Mouse (Mus musculus) left cerebral cortex, adult 11 months (tissue): ENCODE data around the gene Nedd4.
"Not testable (repeated sequence)": the region's sequence is repeated elsewhere in the genome, so short reads cannot be mapped to it uniquely, and the experiment has no call there.

Experiments
- DNase-seq: peaks from one replicate; pipeline ENCODE4 v3.0.0; 2022; ENCODE audit warnings: low spot score

Nedd4 gene

DNA sequence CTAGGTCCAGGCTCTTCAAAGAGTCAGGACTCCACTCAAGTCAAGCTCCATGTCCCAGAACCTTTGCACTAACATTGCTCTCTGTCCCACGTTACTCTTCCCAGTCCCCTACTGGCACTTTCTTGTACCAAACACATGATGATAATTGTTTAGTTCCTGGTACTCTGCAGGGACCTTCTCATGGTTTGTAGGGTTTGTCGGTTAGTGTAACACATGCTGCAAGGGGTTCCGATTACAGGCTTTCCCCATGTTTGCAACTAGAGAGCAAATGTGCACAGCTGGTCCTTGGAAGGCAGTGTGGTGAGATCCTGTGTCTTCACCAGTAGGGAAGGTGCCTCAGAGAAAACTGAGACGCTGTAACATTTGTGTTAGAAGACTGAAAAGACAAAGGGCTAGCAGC, 8.6 kb upstream of the Nedd4 start:
- DNase-seq = no peak

GRCm38 (mm10) chr9:72654593-72655242, 7.4 kb upstream of the Nedd4 start:
- DNase-seq = no peak

- no peak for DNase-seq
These were observed 6.5 kb upstream of the Nedd4 start for GRCm38 (mm10) chr9:72655602-72656001.

GRCm38 (mm10) chr9:72656491-72656890, 5.7 kb upstream of the Nedd4 start:
- no peak for DNase-seq

DNA sequence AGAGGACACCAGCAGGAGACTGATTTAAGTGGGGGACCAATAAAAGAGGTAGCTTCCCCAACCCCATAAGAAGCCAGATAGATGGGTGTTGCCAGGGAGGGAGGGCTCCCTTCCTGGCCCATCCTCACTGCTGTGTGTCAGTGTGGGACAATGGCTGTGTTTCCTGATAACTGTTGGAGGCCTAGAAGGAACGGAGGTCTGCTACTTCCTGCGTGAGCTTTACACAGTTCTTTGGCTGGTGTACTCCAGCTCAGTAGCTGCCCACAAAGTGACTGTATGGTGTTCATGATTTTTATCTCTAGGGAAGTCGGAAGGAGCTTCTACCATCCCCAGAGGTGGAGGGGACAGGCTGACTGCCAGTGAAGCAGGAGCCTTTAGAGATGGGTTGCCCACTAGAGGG, 5.2 kb upstream of the Nedd4 start:
- no peak for DNase-seq

- no peak for DNase-seq
These were observed 4.5 kb upstream of the Nedd4 start for GRCm38 (mm10) chr9:72657694-72658093.

GRCm38 (mm10) chr9:72660139-72660538, 2.0 kb upstream of the Nedd4 start:
- DNase-seq = no peak

DNA sequence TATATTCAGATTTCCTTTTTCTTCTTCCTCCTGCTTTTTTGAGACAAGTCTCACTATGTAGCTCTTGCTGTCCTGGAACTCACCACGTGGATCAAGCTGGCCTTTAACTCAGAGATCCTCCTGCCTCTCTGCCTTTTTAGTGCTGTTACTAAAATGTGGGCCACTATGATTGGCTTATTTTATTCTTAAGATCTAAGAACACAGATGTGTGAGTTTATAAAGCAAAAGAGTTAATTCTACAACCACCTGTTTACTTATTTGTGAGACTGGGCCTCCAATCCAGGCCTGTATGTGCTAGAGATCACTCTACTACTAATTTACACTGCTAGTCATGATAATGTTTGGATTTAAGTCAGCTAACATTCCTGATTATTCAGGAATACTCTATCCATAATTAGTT, 1.2 kb upstream of the Nedd4 start:
- DNase-seq = no peak

DNA sequence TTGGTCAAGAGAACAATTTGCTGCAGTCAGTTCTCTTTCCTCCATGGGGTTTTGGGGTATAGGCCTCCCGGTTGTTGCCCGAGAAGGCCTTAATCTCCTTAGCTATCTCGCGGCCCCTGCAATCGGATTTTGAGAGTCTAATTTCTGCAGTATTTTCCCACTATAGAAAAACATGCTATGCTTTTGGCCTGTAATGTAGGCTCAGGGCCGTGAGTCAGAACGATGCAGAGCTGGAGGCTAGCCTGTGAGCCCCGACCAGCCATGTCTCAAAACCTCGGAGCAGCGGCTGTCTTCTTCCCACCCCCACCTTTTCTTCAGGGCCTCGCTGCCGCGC, 618 bp upstream of the Nedd4 start:
- no peak for DNase-seq

DNA sequence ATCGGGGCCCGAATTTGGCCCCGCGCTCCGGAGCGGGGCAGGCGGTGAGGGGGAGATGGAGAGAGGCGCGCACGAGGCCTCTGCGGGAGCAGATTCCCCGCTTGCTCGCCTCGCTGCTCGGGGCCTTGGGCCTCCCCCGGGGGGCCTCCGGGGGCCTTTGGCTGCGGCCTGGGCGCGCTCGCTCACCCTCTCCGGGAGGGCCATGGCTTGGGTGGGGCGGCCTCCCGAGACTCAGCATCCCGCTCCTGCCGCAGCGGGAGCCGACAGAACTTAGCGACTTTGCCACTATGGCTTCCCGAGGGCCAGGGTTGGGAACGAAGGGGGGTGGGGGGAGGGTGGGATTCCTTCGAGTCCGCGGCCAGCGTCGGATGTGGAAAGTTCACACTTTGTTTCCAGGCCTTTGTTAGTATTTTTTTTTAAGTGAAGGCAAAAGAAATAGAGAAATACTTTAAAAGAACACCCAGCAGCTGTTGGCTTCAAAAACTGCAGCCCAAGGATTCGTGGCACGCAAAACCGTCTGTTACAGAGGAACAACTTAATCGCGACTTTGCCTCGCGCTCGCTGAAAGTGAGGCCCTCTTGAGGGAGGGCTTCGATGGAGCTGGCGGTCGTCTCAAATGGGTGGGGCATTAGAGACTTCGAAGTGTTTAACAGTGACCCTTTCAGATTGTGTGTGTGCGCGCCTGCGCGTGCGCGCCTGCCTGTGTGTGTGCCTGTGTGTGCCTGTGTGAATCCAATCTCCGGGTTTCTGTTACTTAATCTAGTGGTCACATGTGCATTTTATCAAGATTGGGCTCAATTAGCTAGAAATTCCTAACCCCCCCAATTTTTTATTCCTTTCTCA, 766 bp downstream of the Nedd4 start:
- peak; percentile 71 for DNase-seq

- no peak for DNase-seq
These were observed 1.4 kb downstream of the Nedd4 start for GRCm38 (mm10) chr9:72663534-72663918.

DNA sequence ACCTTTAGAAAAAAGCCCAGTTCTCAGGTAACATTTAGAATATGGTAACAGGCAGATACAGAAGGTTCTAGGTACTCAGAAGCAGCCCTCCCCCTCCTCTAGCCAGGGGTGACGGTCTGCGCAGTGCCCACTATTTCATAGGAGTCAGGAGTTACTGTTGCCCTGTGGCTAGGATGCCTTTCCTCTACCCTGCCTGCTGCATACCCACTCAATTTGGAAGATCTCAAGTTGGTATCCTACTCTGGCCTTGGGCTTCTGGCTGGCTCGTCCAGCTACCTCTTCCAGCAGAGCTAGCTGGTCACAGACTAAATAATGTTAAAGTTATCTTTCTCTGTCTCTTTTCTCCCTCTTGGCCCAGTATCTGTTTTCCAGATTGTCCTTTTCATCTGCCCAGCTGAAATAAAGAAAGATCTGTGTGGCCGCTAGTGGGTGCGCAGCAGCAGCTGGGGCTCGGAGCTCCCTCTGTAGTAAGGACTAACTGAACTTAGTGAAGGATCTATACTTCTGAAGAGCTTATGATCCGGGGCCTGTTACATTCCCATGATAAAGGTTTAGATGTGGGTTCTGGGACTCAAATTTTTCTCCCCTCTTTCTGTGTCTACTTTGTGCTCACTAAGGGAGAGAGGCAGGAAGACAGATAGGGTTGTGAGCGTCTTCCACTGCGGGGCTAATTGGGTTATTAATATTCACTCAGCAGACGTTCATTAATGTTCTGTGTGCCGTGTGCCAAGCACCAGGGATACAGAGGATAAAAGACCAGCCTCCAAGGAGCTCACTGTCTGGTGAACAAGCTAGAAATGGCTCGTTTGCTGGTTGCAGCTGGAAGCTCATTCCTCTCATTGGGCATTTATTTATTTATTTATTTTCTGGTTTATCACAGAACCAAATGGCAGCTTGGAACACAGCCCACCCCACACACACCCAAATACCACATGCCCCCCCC, 2.5 kb downstream of the Nedd4 start:
- DNase-seq = no peak

- no peak for DNase-seq
These were observed 3.4 kb downstream of the Nedd4 start for GRCm38 (mm10) chr9:72665517-72665916.

GRCm38 (mm10) chr9:72666352-72667021, 4.3 kb downstream of the Nedd4 start:
- not testable (repeated sequence) for DNase-seq

DNA sequence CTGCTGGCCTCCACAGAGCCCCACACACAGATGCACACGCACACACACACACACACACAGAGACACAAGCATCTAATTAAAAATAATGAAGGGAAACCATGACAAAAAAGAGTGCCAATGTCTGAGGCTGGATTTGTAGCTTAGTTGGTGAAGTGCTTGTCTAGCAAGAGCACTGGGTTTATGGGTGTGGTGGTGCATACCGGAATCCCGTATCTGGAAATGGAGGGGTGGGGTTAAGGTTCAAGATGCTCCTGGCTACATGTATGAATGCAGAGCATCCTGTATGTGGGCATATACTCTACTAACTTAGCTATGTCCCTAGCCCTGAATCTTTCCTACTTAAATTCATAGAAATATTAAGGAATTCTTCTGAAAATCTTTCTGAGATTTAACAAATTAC, 5.0 kb downstream of the Nedd4 start:
- no peak for DNase-seq

DNA sequence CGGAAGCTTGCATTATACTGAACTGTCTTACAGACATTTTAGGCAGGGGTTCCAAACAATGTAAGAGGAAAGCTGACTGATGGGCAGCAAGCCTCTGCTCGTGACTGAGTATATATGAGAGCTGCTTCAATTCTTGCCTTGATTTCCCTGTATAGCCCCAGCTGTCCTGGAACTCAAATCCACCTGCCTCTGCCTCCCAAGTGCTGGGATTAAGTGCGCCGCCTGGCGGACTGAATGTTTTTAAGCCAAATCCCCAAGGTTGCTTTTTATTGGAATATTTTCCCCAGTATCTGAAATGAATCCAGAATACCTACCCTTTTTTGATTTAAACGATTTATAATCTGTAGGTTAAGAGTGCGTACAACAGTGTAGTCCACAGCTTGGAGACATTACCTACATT, 7.2 kb downstream of the Nedd4 start:
- no peak for DNase-seq

DNA sequence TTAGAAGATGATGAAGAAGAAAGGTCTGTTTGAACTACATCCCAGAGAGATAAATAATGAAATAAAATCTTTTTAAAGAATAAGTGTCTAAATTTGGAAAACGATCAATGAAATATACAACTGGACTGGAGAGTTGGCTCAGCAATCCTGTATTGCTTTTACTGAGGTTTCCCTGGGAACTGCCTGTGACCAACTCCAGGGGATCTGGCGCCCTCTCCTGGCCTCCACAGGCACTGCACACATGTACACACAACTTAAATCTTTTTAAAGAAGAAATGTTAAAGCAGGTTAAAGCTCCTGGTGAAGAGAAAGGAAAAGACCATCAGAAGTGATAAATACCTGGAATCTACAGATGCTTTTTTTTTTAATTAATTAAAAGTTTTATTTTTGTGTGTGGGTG, 10.2 kb downstream of the Nedd4 start:
- DNase-seq = peak; percentile 67

DNA sequence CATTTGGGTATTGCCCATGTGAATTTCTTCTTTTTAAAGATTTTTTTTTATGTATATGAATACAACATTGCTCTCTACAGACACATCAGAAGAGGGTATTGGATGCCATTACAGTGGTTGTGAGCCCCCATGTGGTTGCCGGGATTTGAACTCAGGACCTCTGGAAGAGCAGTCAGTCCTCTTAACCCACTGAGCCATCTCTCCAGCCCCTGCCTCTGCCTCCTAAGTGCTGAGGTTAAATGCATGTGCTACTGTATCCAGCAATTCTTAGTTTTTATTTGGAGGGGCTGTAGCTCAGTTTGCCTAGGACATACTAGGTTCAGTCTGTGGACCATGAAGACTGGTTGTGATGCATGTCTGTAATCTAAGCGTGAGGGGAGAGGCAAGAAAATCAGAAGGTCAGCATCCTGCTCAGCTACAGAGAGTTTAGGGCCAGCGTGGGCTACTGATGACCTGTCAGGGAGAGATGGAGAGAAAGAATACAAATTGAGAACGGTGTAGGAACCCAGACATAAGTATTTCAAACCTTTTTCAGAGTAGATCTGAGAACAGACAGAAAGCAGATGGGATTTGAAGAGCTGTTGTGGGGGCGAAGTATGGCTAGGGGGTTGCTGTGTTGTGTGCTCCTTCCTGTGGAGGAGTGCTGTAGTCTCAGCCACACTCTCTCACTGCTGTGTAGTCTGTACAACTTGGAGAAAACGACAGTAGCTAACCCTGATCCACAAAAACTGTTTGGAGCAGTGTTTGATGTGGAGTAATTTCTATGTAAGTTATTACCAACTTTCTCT, 13.0 kb downstream of the Nedd4 start:
- no peak for DNase-seq

- no peak for DNase-seq
These were observed 13.6 kb downstream of the Nedd4 start for GRCm38 (mm10) chr9:72675745-72676200.

- DNase-seq = no peak
These were observed 15.5 kb downstream of the Nedd4 start for GRCm38 (mm10) chr9:72677659-72678058.

DNA sequence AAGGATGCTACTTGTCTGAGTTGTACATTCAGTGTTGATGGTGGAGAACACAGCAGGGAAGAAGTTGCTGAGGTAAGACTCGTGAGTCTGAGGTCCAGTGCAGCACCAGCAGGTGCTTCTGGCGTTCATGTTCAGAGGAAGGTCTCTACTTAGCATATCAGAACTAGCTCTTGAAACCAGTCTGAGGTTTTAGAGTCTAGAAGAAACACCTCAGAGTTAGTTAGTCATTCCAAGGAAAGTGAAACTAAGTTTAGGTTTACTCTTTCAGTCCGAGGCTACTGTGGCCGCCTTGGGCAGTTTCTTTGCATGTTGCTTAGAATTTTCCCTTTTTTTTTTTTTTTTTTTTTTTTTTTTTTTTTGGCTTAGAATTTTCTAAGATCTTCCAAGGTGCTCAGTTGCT, 16.6 kb downstream of the Nedd4 start:
- DNase-seq = no peak
